Mouse (Mus musculus) spleen, adult 2 months (tissue): ENCODE measurements around the gene Crb1. TPM values are rescaled to one million over a fixed set of nuclear protein-coding genes. Genes with fewer than 3 reads are reported as not detected.

Experiments
- DNase-seq, 2 experiments: peaks; one replicate each; pipeline versions ENCODE4 v3.0.0 to v3.0.0-alpha.2; 2012 to 2021; ENCODE audit warnings: low spot score in 2 of 2, low read depth in 1 of 2
- H3K27ac ChIP-seq: fragments of 200-500 bp; 2 replicates; pipeline ENCODE4 v1.5.1; 2012; ENCODE audit warnings: low read length, inconsistent platforms; ENCODE audit not compliant: insufficient read depth
- H3K27me3 ChIP-seq: fragments of 200-500 bp; 2 replicates; pipeline ENCODE4 v1.6.1; 2012; ENCODE audit warnings: mild to moderate bottlenecking, moderate library complexity, low read length, inconsistent platforms; ENCODE audit not compliant: control insufficient read depth, insufficient read depth
- H3K36me3 ChIP-seq: fragments of 200-500 bp; 2 replicates; pipeline ENCODE4 v1.6.1; 2012; ENCODE audit warnings: mild to moderate bottlenecking, low read length, inconsistent platforms; ENCODE audit not compliant: control insufficient read depth, insufficient read depth
- H3K4me1 ChIP-seq: fragments of 200-500 bp; 2 replicates; pipeline ENCODE4 v1.6.1; 2011; ENCODE audit warnings: inconsistent platforms; ENCODE audit not compliant: control insufficient read depth, insufficient read depth, insufficient read length
- H3K4me3 ChIP-seq: fragments of 200-500 bp; 2 replicates; pipeline ENCODE4 v1.5.1; 2011; ENCODE audit warnings: mild to moderate bottlenecking, inconsistent platforms; ENCODE audit not compliant: insufficient read depth, insufficient read length; ENCODE audit errors: extremely low read depth
- CTCF ChIP-seq: fragments of 200-500 bp; IDR thresholded peaks from 2 replicates; pipeline ENCODE4 v1.5.1; 2011; ENCODE audit warnings: mild to moderate bottlenecking, inconsistent platforms; ENCODE audit not compliant: insufficient read depth, insufficient read length, insufficient replicate concordance; ENCODE audit errors: extremely low read depth
- POLR2A ChIP-seq: fragments of 200-500 bp; IDR thresholded peaks from 2 replicates; pipeline ENCODE4 v1.6.1; 2011; ENCODE audit warnings: low read depth, low read length, inconsistent platforms
- WGBS: fragments of 180-500 bp; shearing (Covaris S2); methylation state at CpG from one replicate; pipeline ENCODE4 v1.1.7; 2018; 5-methylcytosine and 5-hydroxymethylcytosine counted together
- polyA plus RNA-seq: library from polyadenylated mRNA; depleted of rRNA; stranded (reverse); fragments of >200 nt; gene quantifications from 2 replicates; pipeline ENCODE4 v1.2.3, GENCODE M21; 2012; rRNA removed

The Crb1 gene
- not detected in 2 replicates for polyA plus RNA-seq

- Histone ChIP-seq H3K27ac (no peak within 1 kb of the TSS), H3K4me3 (no peak within 1 kb of the TSS), H3K36me3 (no peaks in the 10 kb centered on the region), H3K4me1 (no peaks in the 10 kb centered on the region), H3K27me3 (no peaks in the 10 kb centered on the region)
- 24% methylated on average over 5 of the region's 5 CpGs for WGBS
- TF ChIP-seq CTCF (no peak), POLR2A (no peak)
- no peak for DNase-seq
Measured at GRCm38 (mm10) chr1:139376638-139377286, at the start of gene Crb1. Gene Crb1, minus strand, starts transcription at chr1:139377100.

GRCm38 (mm10) chr1:139425006-139425405, 48.1 kb upstream of the Crb1 start:
- Histone ChIP-seq H3K27me3 (no peaks in the 10 kb centered on the region), H3K36me3 (0 out of 2 replicates have a peak, but pooled peaks cover 2% of the 10 kb centered on the region), H3K4me1 (peaks cover 4% of the 10 kb centered on the region), H3K27ac (no peak overlapping the region), H3K4me3 (no peak overlapping the region)
- DNase-seq = no peak
- TF ChIP-seq POLR2A (no peak), CTCF (no peak)
- WGBS = 73% methylated on average over 3 of the region's 3 CpGs

- WGBS = 57% methylated on average over 10 of the region's 10 CpGs
- Histone ChIP-seq H3K27me3 (no peaks in the 10 kb centered on the region), H3K27ac (no peak overlapping the region), H3K4me1 (peaks cover 4% of the 10 kb centered on the region), H3K4me3 (no peak overlapping the region), H3K36me3 (no peaks in the 10 kb centered on the region)
- TF ChIP-seq POLR2A = no peak
- no peak for TF ChIP-seq CTCF
- no peak for DNase-seq
Measured at GRCm38 (mm10) chr1:139423931-139424330, 47.0 kb upstream of the Crb1 start.

GRCm38 (mm10) chr1:139422941-139423340, 46.0 kb upstream of the Crb1 start:
- WGBS = 33% methylated on average over 10 of the region's 10 CpGs
- Histone ChIP-seq H3K4me1 (peaks cover 4% of the 10 kb centered on the region), H3K36me3 (no peaks in the 10 kb centered on the region), H3K27ac (no peak overlapping the region), H3K4me3 (peak overlapping the region; percentile 99), H3K27me3 (no peaks in the 10 kb centered on the region)
- TF ChIP-seq POLR2A = no peak
- TF ChIP-seq CTCF = no peak
- no peak for DNase-seq

- TF ChIP-seq POLR2A (no peak; the same call in 1 of the 2 replicates), CTCF (peak; percentile 36; the same call in 1 of the 2 replicates)
- H3K4me1 ChIP-seq = peaks cover 4% of the 10 kb centered on the region
- H3K36me3 ChIP-seq = no peaks in the 10 kb centered on the region
- peak within 1 kb of the TSS; percentile 99 for H3K4me3 ChIP-seq
- H3K27ac ChIP-seq = peak within 1 kb of the TSS; percentile 98
- no peaks in the 10 kb centered on the region for H3K27me3 ChIP-seq
- DNase-seq = peak; percentile 74 to 84
- WGBS = under 1% methylated on average over 85 of the region's 88 CpGs
Measured at GRCm38 (mm10) chr1:139421875-139422791, 45.2 kb upstream of the Crb1 start, which contains the start of gene Zbtb41. Gene Zbtb41, plus strand, starts transcription at chr1:139422288.

GRCm38 (mm10) chr1:139421521-139421874, 44.6 kb upstream of the Crb1 start:
- Histone ChIP-seq H3K36me3 (no peaks in the 10 kb centered on the region), H3K27ac (peak overlapping the region; percentile 98; the same call in 1 of the 2 replicates), H3K4me3 (peak overlapping the region; percentile 99), H3K27me3 (no peaks in the 10 kb centered on the region), H3K4me1 (peaks cover 4% of the 10 kb centered on the region)
- TF ChIP-seq POLR2A = no peak
- no peak for TF ChIP-seq CTCF
- 2% methylated on average over 8 of the region's 8 CpGs for WGBS
- no peak for DNase-seq
